Mouse (Mus musculus) mesoderm, embryonic 11.5 days (tissue): ENCODE measurements around the gene Amer2.
A peak's percentile ranks its signal among the peaks of the same experiment; 100 is the strongest.
"Not testable (repeated sequence)": the region's sequence is repeated elsewhere in the genome, so short reads cannot be mapped to it uniquely, and the experiment has no call there.

Experiments
- DNase-seq: peaks from one replicate; pipeline ENCODE4 v3.0.0-alpha.2; 2012; ENCODE audit warnings: low read depth, low spot score

The Amer2 gene

GRCm38 (mm10) chr14:60372821-60373309, at the start of gene Amer2:
Amer2 (plus strand) TSS chr14:60373259.
- no peak for DNase-seq

GRCm38 (mm10) chr14:60340001-60340400, 33.1 kb upstream of the Amer2 start:
- DNase-seq: not testable (repeated sequence)

- no peak for DNase-seq
These were observed 32.5 kb upstream of the Amer2 start for GRCm38 (mm10) chr14:60340570-60340969.

- DNase-seq: no peak
These were observed 27.7 kb upstream of the Amer2 start for GRCm38 (mm10) chr14:60345326-60345876.

- DNase-seq: no peak
These were observed 14.7 kb upstream of the Amer2 start for GRCm38 (mm10) chr14:60358347-60358746.

GRCm38 (mm10) chr14:60361380-60362212, 11.5 kb upstream of the Amer2 start:
- no peak for DNase-seq

GRCm38 (mm10) chr14:60366729-60367128, 6.3 kb upstream of the Amer2 start:
- no peak for DNase-seq

GRCm38 (mm10) chr14:60368769-60369666, 4.0 kb upstream of the Amer2 start:
- DNase-seq: no peak

GRCm38 (mm10) chr14:60369667-60370315, 3.3 kb upstream of the Amer2 start:
- no peak for DNase-seq

- DNase-seq: no peak
These were observed 4.0 kb downstream of the Amer2 start for GRCm38 (mm10) chr14:60377107-60377506.

- DNase-seq: no peak
These were observed 4.5 kb downstream of the Amer2 start for GRCm38 (mm10) chr14:60377546-60377945.

GRCm38 (mm10) chr14:60378057-60378565, 5.1 kb downstream of the Amer2 start:
- peak; percentile 89 for DNase-seq

GRCm38 (mm10) chr14:60378566-60379322, 5.7 kb downstream of the Amer2 start:
- peak; percentile 36 for DNase-seq

GRCm38 (mm10) chr14:60379323-60379957, 6.4 kb downstream of the Amer2 start:
- DNase-seq: no peak

- DNase-seq: no peak
These were observed 6.9 kb downstream of the Amer2 start for GRCm38 (mm10) chr14:60379958-60380330.

- no peak for DNase-seq
These were observed 8.6 kb downstream of the Amer2 start for GRCm38 (mm10) chr14:60381671-60382070.

- no peak for DNase-seq
These were observed 10.8 kb downstream of the Amer2 start for GRCm38 (mm10) chr14:60383816-60384215.

- no peak for DNase-seq
These were observed 11.2 kb downstream of the Amer2 start for GRCm38 (mm10) chr14:60384269-60384668.

GRCm38 (mm10) chr14:60385079-60385643, 12.1 kb downstream of the Amer2 start:
- no peak for DNase-seq
